Mouse (Mus musculus) liver, embryonic 16.5 days (tissue): ENCODE measurements around the gene Cdh4. TPM values are rescaled to one million over a fixed set of nuclear protein-coding genes. Genes with fewer than 3 reads are reported as not detected.

Source experiments
- ATAC-seq: fragments of 200-750 bp; cut with Nextera tagmentation; 2 replicates; pipeline ENCODE4 v1.8.0; 2017; ENCODE audit warnings: low read depth, mild to moderate bottlenecking, moderate number of reproducible peaks, moderate library complexity
- H3K27ac ChIP-seq: fragments of 300-500 bp; sonication (generic); 2 replicates; pipeline ENCODE4 v1.5.1; 2014; ENCODE audit warnings: mild to moderate bottlenecking, low read length
- H3K27me3 ChIP-seq: fragments of 300-500 bp; sonication (generic); 2 replicates; pipeline ENCODE4 v1.6.1; 2014; ENCODE audit warnings: low read depth, low read length, mixed read lengths; ENCODE audit not compliant: control insufficient read depth, insufficient read depth
- H3K36me3 ChIP-seq: fragments of 300-500 bp; sonication (generic); 2 replicates; pipeline ENCODE4 v1.6.1; 2014; ENCODE audit warnings: mild to moderate bottlenecking; ENCODE audit not compliant: control insufficient read depth, insufficient read depth
- H3K4me1 ChIP-seq: fragments of 300-500 bp; sonication (generic); 2 replicates; pipeline ENCODE4 v1.6.1; 2014; ENCODE audit warnings: low read depth, low read length, mixed read lengths; ENCODE audit not compliant: control insufficient read depth
- H3K4me2 ChIP-seq: fragments of 300-500 bp; sonication (generic); 2 replicates; pipeline ENCODE4 v1.6.1; 2014; ENCODE audit warnings: low read depth, low read length, mixed read lengths
- H3K4me3 ChIP-seq: fragments of 300-500 bp; sonication (generic); 2 replicates; pipeline ENCODE4 v1.5.1; 2014; ENCODE audit warnings: low read depth, mild to moderate bottlenecking, low read length
- H3K9ac ChIP-seq: fragments of 300-500 bp; sonication (generic); 2 replicates; pipeline ENCODE4 v1.6.1; 2014; ENCODE audit warnings: low read depth, low read length
- H3K9me3 ChIP-seq: fragments of 300-500 bp; sonication (generic); replicated peaks from 2 replicates; pipeline ENCODE4 v1.6.1; 2016; ENCODE audit warnings: low read length; ENCODE audit not compliant: control insufficient read depth
- WGBS: fragments of 180-500 bp; shearing (Covaris S2); extraction: QIAGEN DNeasy Blood & Tissue Kit; methylation state at CpG from one replicate; pipeline ENCODE4 v1.1.7; 2014; ENCODE audit not compliant: insufficient replicate concordance; 5-methylcytosine and 5-hydroxymethylcytosine counted together
- polyA plus RNA-seq: library from polyadenylated mRNA; unstranded; fragments of >200 nt; fragmentation: Nextera tagmentation; extraction: Ambion mirVana; gene quantifications from 2 replicates; pipeline ENCODE4 v1.2.1, GENCODE M21; 2015

The Cdh4 gene
- polyA plus RNA-seq, 1 experiment from 2014 or later, result 0.40 TPM

GRCm38 (mm10) chr2:179873315-179873714, 431.1 kb downstream of the Cdh4 start:
- no peak overlapping the region for H3K4me3 ChIP-seq
- no peaks in the 10 kb centered on the region for H3K4me1 ChIP-seq
- no peaks in the 10 kb centered on the region for H3K36me3 ChIP-seq
- no peak overlapping the region for H3K27ac ChIP-seq
- H3K27me3 ChIP-seq, result no peaks in the 10 kb centered on the region
- no peaks in the 10 kb centered on the region for H3K9me3 ChIP-seq
- ATAC-seq, result no peak
- WGBS, result 37% methylated on average over 5 of the region's 5 CpGs
- H3K9ac ChIP-seq, result no peak overlapping the region
- H3K4me2 ChIP-seq, result no peak overlapping the region

GRCm38 (mm10) chr2:179875147-179875546, 432.9 kb downstream of the Cdh4 start:
- Histone ChIP-seq H3K27me3 (no peaks in the 10 kb centered on the region), H3K4me2 (no peak overlapping the region), H3K27ac (no peak overlapping the region), H3K36me3 (no peaks in the 10 kb centered on the region), H3K4me1 (no peaks in the 10 kb centered on the region), H3K4me3 (no peak overlapping the region), H3K9ac (no peak overlapping the region), H3K9me3 (no peaks in the 10 kb centered on the region)
- ATAC-seq, result no peak
- 0% methylated on average over 3 of the region's 3 CpGs for WGBS

- H3K9me3 ChIP-seq, result no peaks in the 10 kb centered on the region
- H3K27ac ChIP-seq, result no peak overlapping the region
- no peaks in the 10 kb centered on the region for H3K4me1 ChIP-seq
- no peak overlapping the region for H3K4me3 ChIP-seq
- no peaks in the 10 kb centered on the region for H3K27me3 ChIP-seq
- WGBS, result 56% methylated on average over 9 of the region's 9 CpGs
- no peak for ATAC-seq
- no peak overlapping the region for H3K4me2 ChIP-seq
- no peaks in the 10 kb centered on the region for H3K36me3 ChIP-seq
- no peak overlapping the region for H3K9ac ChIP-seq
Observed at GRCm38 (mm10) chr2:179877551-179878215, 435.5 kb downstream of the Cdh4 start.

GRCm38 (mm10) chr2:179884561-179884960, 442.3 kb downstream of the Cdh4 start:
- no peak for ATAC-seq
- Histone ChIP-seq H3K4me1 (no peaks in the 10 kb centered on the region), H3K27me3 (no peaks in the 10 kb centered on the region), H3K4me3 (no peak overlapping the region), H3K27ac (no peak overlapping the region), H3K9me3 (no peaks in the 10 kb centered on the region), H3K36me3 (no peaks in the 10 kb centered on the region), H3K9ac (no peak overlapping the region), H3K4me2 (no peak overlapping the region)
- WGBS, result 29% methylated on average over 7 of the region's 7 CpGs

DNA sequence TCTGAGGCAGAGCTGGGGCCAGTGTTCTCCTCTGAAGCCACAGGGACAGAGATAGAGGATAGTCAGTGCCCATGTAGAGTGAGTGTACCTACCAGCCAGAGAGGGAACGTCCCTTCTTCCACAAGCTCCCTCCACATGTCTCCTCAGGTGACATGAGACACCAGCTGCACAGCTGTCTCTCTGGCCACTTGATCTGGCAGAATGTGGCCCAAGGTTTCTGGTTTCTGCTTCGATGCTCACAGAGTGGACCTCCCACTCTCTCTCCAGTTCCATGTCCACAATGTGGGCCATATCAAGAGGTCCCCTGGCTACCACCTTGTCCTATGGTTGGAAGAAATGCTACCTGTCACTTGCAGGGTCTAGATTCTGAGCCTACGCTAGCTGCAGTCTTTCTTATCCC, 448.8 kb downstream of the Cdh4 start:
- H3K36me3 ChIP-seq, result no peaks in the 10 kb centered on the region
- H3K4me1 ChIP-seq, result no peaks in the 10 kb centered on the region
- H3K27me3 ChIP-seq, result no peaks in the 10 kb centered on the region
- WGBS, result 55% methylated on average over 3 of the region's 3 CpGs
- H3K27ac ChIP-seq, result no peak overlapping the region
- H3K9ac ChIP-seq, result no peak overlapping the region
- no peak overlapping the region for H3K4me3 ChIP-seq
- ATAC-seq, result no peak
- H3K9me3 ChIP-seq, result no peaks in the 10 kb centered on the region
- no peak overlapping the region for H3K4me2 ChIP-seq

DNA sequence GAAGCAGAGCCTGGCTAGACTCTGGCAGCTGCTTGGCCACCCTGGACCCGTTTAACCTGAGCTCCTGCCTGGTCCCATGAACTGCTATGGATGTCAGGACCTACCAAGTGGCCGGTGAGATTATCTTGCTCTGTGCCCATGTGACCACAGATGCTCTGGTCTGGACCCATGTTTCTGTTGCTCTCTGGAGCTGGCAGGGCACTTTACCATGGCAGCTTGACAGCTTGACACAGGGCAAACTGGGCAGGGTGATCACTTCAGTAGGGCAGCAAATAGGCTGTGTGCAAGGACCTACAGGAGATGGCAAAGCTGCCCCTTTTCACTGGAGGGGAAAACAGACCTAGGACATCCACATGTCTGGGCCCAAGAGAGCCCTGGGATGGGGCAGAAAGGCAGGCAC, 454.7 kb downstream of the Cdh4 start:
- no peak overlapping the region for H3K4me2 ChIP-seq
- ATAC-seq, result no peak

GRCm38 (mm10) chr2:179912911-179913310, 470.7 kb downstream of the Cdh4 start:
- 74% methylated on average over 12 of the region's 12 CpGs for WGBS
- no peaks in the 10 kb centered on the region for H3K4me1 ChIP-seq
- H3K9me3 ChIP-seq, result no peaks in the 10 kb centered on the region
- ATAC-seq, result no peak
- H3K4me2 ChIP-seq, result no peak overlapping the region
- peaks cover 27% of the 10 kb centered on the region for H3K36me3 ChIP-seq
- no peak overlapping the region for H3K27ac ChIP-seq
- no peaks in the 10 kb centered on the region for H3K27me3 ChIP-seq
- no peak overlapping the region for H3K9ac ChIP-seq
- no peak overlapping the region for H3K4me3 ChIP-seq

More for the DNA sequence above, 454.7 kb downstream of the Cdh4 start:
- H3K27ac ChIP-seq, result no peak overlapping the region
- no peak overlapping the region for H3K4me3 ChIP-seq
- no peaks in the 10 kb centered on the region for H3K4me1 ChIP-seq
- H3K9me3 ChIP-seq, result no peaks in the 10 kb centered on the region
- WGBS, result 66% methylated on average over 2 of the region's 2 CpGs
- no peaks in the 10 kb centered on the region for H3K27me3 ChIP-seq
- H3K36me3 ChIP-seq, result no peaks in the 10 kb centered on the region
- H3K9ac ChIP-seq, result no peak overlapping the region

DNA sequence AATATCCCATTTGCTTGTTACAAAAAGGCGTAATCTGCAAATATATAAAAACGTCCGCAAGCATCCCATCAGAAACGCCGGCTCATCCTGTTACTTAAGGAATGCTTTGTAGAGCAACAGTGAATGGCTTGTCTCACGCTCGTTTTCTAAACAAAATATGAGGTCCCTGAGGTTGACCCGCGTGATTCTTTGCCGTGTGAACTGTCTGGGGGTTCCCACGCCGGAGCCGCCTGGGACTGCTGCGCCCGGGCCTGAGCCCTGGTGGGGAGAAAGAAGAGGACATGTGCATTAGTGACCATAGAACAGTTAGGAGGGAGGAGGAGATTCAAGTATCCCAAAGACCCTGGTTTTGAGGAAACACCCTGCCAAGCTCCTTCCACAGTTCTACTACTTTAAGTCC, 471.1 kb downstream of the Cdh4 start:
- Histone ChIP-seq H3K27ac (no peak overlapping the region), H3K4me1 (no peaks in the 10 kb centered on the region), H3K9ac (no peak overlapping the region), H3K4me2 (no peak overlapping the region), H3K4me3 (no peak overlapping the region), H3K9me3 (no peaks in the 10 kb centered on the region), H3K36me3 (peaks cover 27% of the 10 kb centered on the region), H3K27me3 (no peaks in the 10 kb centered on the region)
- 89% methylated on average over 15 of the region's 15 CpGs for whole genome bisulfite sequencing
- no peak for ATAC-seq

- WGBS, result 69% methylated on average over 2 of the region's 2 CpGs
- no peaks in the 10 kb centered on the region for H3K27me3 ChIP-seq
- H3K4me1 ChIP-seq, result no peaks in the 10 kb centered on the region
- no peak overlapping the region for H3K4me2 ChIP-seq
- no peak overlapping the region for H3K4me3 ChIP-seq
- no peak for ATAC-seq
- peaks cover 27% of the 10 kb centered on the region for H3K36me3 ChIP-seq
- no peak overlapping the region for H3K9ac ChIP-seq
- no peaks in the 10 kb centered on the region for H3K9me3 ChIP-seq
- H3K27ac ChIP-seq, result no peak overlapping the region
Observed at GRCm38 (mm10) chr2:179914246-179914645, 472.0 kb downstream of the Cdh4 start.
